Mouse (Mus musculus): ENCODE measurements around the gene Il5.

GRCm38 (mm10) chr11:53747985-53748384 is 27.4 kb downstream of the Il5 start:
- TF ChIP-seq CTCF (IDR thresholded peaks at IDR 0.05; ENCODE audit: control insufficient read depth, insufficient read depth, insufficient read length) = no peak
- TF ChIP-seq CEBPB (IDR thresholded peaks at IDR 0.05; ENCODE audit: low read depth) = no peak
- TF ChIP-seq MAX (IDR thresholded peaks at IDR 0.05) = no peak

All from C2C12 (cell line).